Mouse (Mus musculus): ENCODE results near the gene Gpr139.

DNA sequence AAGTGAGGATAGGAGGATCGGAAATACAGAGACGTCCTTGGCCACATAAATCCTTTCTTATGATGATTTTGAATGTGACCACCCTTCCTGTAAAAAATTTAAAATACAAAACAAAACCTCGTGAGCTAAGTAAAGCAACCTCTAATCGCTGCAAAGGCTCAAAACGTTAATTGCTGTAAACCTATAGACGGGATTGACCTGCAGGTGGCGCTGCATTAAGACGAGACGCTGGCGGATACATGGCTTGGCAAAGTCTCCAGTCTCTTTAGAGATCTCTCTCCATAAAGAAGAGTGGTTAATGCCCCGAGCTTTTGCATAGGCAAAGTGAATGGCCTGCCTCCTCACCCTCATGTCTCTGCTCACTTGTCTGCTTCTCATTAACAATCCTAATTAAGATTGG lies 2.0 kb upstream of the Gpr139 start:
- TF ChIP-seq SIN3A (IDR thresholded peaks at IDR 0.05; ENCODE audit: low read length) = no peak
- TF ChIP-seq MEF2A (IDR thresholded peaks at IDR 0.05; ENCODE audit: borderline replicate concordance, low read depth, low read length) = no peak
- no peak for TF ChIP-seq JUND (conservative IDR thresholded peaks at IDR 0.05; ENCODE audit: low read depth, low read length)
- TF ChIP-seq MAFK (IDR thresholded peaks at IDR 0.05; ENCODE audit: insufficient replicate concordance, low read length) = no peak
- TF ChIP-seq POLR2A (IDR thresholded peaks at IDR 0.05; ENCODE audit: low read depth, low read length) = no peak
- TF ChIP-seq GABPA (IDR thresholded peaks at IDR 0.05; ENCODE audit: insufficient replicate concordance, low read depth, low read length) = no peak
- no peak for TF ChIP-seq USF2 (conservative IDR thresholded peaks at IDR 0.05; ENCODE audit: low read depth, low read length)
- TF ChIP-seq KAT2A (IDR thresholded peaks at IDR 0.05; ENCODE audit: insufficient replicate concordance, low read length) = no peak
- no peak for TF ChIP-seq MXI1 (IDR thresholded peaks at IDR 0.05; ENCODE audit: low read depth, low read length)
- peak; percentile 46 to 70 for TF ChIP-seq CTCF (conservative IDR thresholded peaks at IDR 0.05 in 1 of 2, IDR thresholded peaks at IDR 0.05 in 1 of 2; ENCODE audit: low read depth in 2 of 2, low read length in 2 of 2)
- TF ChIP-seq ZC3H11A (IDR thresholded peaks at IDR 0.05; ENCODE audit: low read depth, low read length) = no peak
- no peak for TF ChIP-seq HCFC1 (IDR thresholded peaks at IDR 0.05; ENCODE audit: low read depth, low read length)
